Mouse (Mus musculus): ENCODE measurements at regions not wholly inside any gene's neighbourhood (a gene's known extent, or its start where the extent isn't known, plus 50 kb on each side); places are given as distances from the start of the nearest gene placed in this dataset.

GRCm38 (mm10) chr1:176683146-176683545 lies 130.7 kb downstream of the Cep170 start:
- no peak for DNase-seq (ENCODE audit: low read depth, low spot score)

- peak; percentile 3 for DNase-seq (ENCODE audit: low read depth, low spot score)
Observed at GRCm38 (mm10) chr1:176681971-176682370, 131.9 kb downstream of the Cep170 start.

- no peak for DNase-seq (ENCODE audit: low read depth, low spot score)
Observed at GRCm38 (mm10) chr1:176675184-176675583, 138.7 kb downstream of the Cep170 start.

- DNase-seq (ENCODE audit: low read depth, low spot score), result no peak
Observed at GRCm38 (mm10) chr1:176671081-176671480, 142.8 kb downstream of the Cep170 start.

GRCm38 (mm10) chr1:176667552-176668306 lies 146.1 kb downstream of the Cep170 start:
- DNase-seq (ENCODE audit: low read depth, low spot score), result no peak

- no peak for DNase-seq (ENCODE audit: low read depth, low spot score)
Observed at GRCm38 (mm10) chr1:176660286-176660685, 153.6 kb downstream of the Cep170 start.

GRCm38 (mm10) chr1:176658639-176659038 lies 155.2 kb downstream of the Cep170 start:
- DNase-seq (ENCODE audit: low read depth, low spot score), result peak; percentile 3

- no peak for DNase-seq (ENCODE audit: low read depth, low spot score)
Observed at GRCm38 (mm10) chr1:176655487-176656333, 158.2 kb downstream of the Cep170 start.

- no peak for DNase-seq (ENCODE audit: low read depth, low spot score)
Observed at GRCm38 (mm10) chr1:176644248-176644647, 169.6 kb downstream of the Cep170 start.

GRCm38 (mm10) chr1:176623171-176623570 lies 190.7 kb downstream of the Cep170 start:
- no peak for DNase-seq (ENCODE audit: low read depth, low spot score)

- DNase-seq (ENCODE audit: low read depth, low spot score), result no peak
Observed at GRCm38 (mm10) chr1:176622213-176622612, 191.7 kb downstream of the Cep170 start.

- no peak for DNase-seq (ENCODE audit: low read depth, low spot score)
Observed at GRCm38 (mm10) chr1:176621285-176621684, 192.6 kb downstream of the Cep170 start.

GRCm38 (mm10) chr1:176618896-176619295 lies 195.0 kb downstream of the Cep170 start:
- DNase-seq (ENCODE audit: low read depth, low spot score), result no peak

- DNase-seq (ENCODE audit: low read depth, low spot score), result no peak
Observed at GRCm38 (mm10) chr1:176615673-176616072, 198.2 kb downstream of the Cep170 start.

GRCm38 (mm10) chr1:176594312-176594711 lies 219.6 kb downstream of the Cep170 start:
- DNase-seq (ENCODE audit: low read depth, low spot score), result no peak

- DNase-seq (ENCODE audit: low read depth, low spot score), result no peak
Observed at GRCm38 (mm10) chr1:176588144-176588543, 225.7 kb downstream of the Cep170 start.

GRCm38 (mm10) chr1:176573703-176574102 lies 240.2 kb downstream of the Cep170 start:
- DNase-seq (ENCODE audit: low read depth, low spot score), result no peak

- DNase-seq (ENCODE audit: low read depth, low spot score), result no peak
Observed at GRCm38 (mm10) chr1:176558457-176559415, 255.1 kb downstream of the Cep170 start.

GRCm38 (mm10) chr1:176534417-176534816 lies 259.3 kb upstream of the Pld5 start:
- no peak for DNase-seq (ENCODE audit: low read depth, low spot score)

- DNase-seq (ENCODE audit: low read depth, low spot score), result no peak
Observed at GRCm38 (mm10) chr1:176529037-176529436, 253.9 kb upstream of the Pld5 start.

- DNase-seq (ENCODE audit: low read depth, low spot score), result no peak
Observed at GRCm38 (mm10) chr1:176511467-176511866, 236.4 kb upstream of the Pld5 start.

GRCm38 (mm10) chr1:176505441-176505840 lies 230.3 kb upstream of the Pld5 start:
- no peak for DNase-seq (ENCODE audit: low read depth, low spot score)
